Mouse (Mus musculus): ENCODE measurements around the gene Mrpl58. TPM values are rescaled to one million over a fixed set of nuclear protein-coding genes. Genes with fewer than 3 reads are reported as not detected.
"Not testable (repeated sequence)": the region's sequence is repeated elsewhere in the genome, so short reads cannot be mapped to it uniquely, and the experiment has no call there.

The Mrpl58 gene
- polyA plus RNA-seq, 1 experiment from 2014 or later, result 204 TPM

DNA sequence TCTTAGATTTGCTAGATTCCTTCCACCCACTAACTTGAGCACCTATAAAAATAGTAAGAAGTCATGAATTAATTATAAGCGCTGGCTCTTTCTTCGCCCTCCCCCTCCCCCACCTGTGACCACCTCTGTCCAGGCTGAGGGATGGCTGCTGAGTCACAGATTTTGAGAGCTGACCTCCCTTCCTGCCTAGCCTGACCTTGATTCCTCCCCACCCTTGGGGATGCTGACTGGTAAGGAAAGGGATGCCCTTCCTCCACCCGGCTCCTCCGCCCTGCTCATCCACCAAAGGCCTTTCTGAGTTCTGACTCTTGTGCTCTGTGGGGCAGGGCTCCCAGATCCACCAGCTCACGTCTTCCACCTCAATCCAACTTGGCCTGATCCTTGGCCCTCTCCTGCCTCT is 19.0 kb upstream of the Mrpl58 start:
- 0 out of 2 replicates have a peak, but pooled peaks have one; percentile 16 for ATAC-seq (replicated peaks; ENCODE audit: low FRiP score)
- Histone ChIP-seq H3K27me3 (no peaks in the 10 kb centered on the region), H3K4me3 (replicated peaks) (no peak overlapping the region), H3K36me3 (no peaks in the 10 kb centered on the region), H3K4me2 (peak overlapping the region; percentile 88; the same call in 1 of the 2 replicates), H3K4me1 (peaks cover 46% of the 10 kb centered on the region), H3K27ac (peak overlapping the region; percentile 55; the same call in 1 of the 2 replicates), H3K9ac (no peak overlapping the region), H3K9me3 (replicated peaks) (no peaks in the 10 kb centered on the region)
- WGBS, result 52% methylated on average over 5 of the region's 5 CpGs

DNA sequence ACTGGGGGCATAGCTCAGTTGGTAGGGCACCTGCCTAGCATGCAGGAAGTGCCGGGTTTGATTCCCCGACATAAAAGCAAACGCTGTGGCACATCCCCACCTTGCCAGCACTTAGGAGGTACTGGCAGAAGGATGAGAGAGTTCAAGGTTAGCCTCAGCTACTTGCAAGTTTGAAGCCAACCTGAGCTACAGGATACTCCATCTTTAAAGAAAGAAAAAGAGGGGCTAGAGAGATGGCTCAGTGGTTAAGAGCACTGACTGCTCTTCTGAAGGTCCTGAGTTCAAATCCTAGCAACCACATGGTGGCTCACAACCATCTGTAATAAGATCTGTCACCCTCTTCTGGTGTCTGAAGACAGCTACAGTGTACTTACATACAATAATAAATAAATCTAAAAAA is 16.7 kb upstream of the Mrpl58 start:
- not testable (repeated sequence) for ATAC-seq (replicated peaks; ENCODE audit: low FRiP score)

DNA sequence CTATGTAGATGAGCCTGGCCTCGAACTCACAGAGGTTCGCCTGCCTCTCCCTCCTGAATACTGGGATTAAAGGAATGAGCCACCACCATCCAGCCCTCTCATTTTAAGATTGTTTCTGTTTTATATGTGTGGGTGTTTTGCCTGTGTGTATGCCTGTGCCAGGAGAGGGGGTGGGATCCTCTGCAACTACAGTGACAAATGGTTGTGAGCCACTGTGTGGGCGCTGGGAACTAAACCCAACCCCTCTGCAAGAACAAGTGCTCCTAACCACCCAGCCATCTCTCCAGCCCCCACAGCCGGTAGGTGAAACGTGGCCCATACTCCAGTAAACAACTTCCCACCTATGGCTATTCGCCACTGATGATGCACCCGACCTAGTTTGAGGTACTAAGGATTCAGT is 12.2 kb upstream of the Mrpl58 start:
- 85% methylated on average over 7 of the region's 7 CpGs for WGBS
- Histone ChIP-seq H3K36me3 (peaks cover 57% of the 10 kb centered on the region), H3K9me3 (replicated peaks) (no peaks in the 10 kb centered on the region), H3K4me1 (no peaks in the 10 kb centered on the region), H3K9ac (no peak overlapping the region), H3K4me3 (replicated peaks) (no peak overlapping the region), H3K4me2 (no peak overlapping the region), H3K27ac (no peak overlapping the region), H3K27me3 (no peaks in the 10 kb centered on the region)
- no peak for ATAC-seq (replicated peaks; ENCODE audit: low FRiP score)

More for the DNA sequence above, 16.7 kb upstream of the Mrpl58 start:
- 86% methylated on average over 3 of the region's 3 CpGs for WGBS
- not testable (repeated sequence) for H3K9me3 ChIP-seq (replicated peaks); H3K4me3 ChIP-seq (replicated peaks); H3K27ac ChIP-seq; H3K27me3 ChIP-seq; H3K9ac ChIP-seq; H3K4me2 ChIP-seq
- Histone ChIP-seq H3K36me3 (peaks cover 15% of the 10 kb centered on the region), H3K4me1 (peaks cover 39% of the 10 kb centered on the region)

DNA sequence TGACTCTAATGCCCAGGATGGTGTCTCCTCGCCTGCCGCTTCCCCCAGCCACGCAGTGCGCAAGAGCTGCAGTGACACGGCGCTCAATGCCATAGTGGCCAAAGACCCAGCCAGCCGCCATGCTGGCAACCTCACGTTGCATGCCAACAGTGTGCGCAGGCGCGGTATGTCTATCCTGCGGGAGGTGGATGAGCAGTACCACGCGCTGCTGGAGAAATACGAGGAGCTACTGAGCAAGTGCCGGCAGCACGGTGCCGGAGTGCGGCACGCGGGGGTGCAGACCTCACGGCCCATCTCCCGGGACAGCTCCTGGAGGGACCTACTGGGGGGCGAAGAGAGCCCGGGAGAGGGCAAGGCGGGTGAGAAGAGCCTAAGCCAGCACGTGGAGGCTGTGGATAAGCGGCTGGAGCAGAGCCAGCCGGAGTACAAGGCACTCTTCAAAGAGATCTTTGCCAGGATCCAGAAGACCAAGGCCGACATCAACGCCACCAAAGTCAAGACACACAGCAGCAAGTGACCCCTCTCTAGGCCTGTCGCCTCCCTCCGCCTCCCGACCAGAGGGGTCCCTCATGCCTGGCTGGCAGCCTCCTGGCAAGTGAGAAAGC is 9.7 kb upstream of the Mrpl58 start:
- Histone ChIP-seq H3K27me3 (no peaks in the 10 kb centered on the region), H3K4me2 (peak overlapping the region; percentile 45), H3K9me3 (replicated peaks) (no peaks in the 10 kb centered on the region), H3K9ac (no peak overlapping the region), H3K4me1 (no peaks in the 10 kb centered on the region), H3K4me3 (replicated peaks) (peak overlapping the region; percentile 16), H3K27ac (no peak overlapping the region), H3K36me3 (peaks cover 57% of the 10 kb centered on the region)
- no peak for ATAC-seq (replicated peaks; ENCODE audit: low FRiP score)
- 63% methylated on average over 34 of the region's 34 CpGs for WGBS

DNA sequence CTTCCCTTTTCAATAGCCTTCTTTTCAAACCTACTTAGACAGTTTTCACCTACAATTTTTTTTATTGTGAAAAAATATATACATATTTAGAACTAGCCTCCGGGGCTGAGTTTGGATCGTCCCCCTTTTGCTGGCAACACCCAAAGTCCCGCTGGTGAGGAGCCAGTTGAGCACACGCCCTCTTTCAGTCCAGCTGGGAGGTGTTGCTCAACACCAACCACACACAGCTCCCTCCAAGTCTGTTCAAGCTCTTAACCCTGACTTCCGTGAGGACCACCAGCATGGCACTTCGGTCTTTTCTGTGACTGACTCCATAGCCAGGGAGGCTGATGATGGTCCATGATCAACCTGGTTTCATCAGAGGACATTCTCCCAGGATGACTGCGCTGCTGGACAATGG is 5.5 kb upstream of the Mrpl58 start:
- Histone ChIP-seq H3K9me3 (replicated peaks) (no peaks in the 10 kb centered on the region), H3K27me3 (no peaks in the 10 kb centered on the region), H3K4me2 (no peak overlapping the region), H3K4me3 (replicated peaks) (no peak overlapping the region), H3K27ac (no peak overlapping the region), H3K36me3 (peaks cover 30% of the 10 kb centered on the region), H3K9ac (no peak overlapping the region), H3K4me1 (peaks cover 1% of the 10 kb centered on the region; the same call in 1 of the 2 replicates)
- 82% methylated on average over 7 of the region's 7 CpGs for WGBS
- no peak for ATAC-seq (replicated peaks; ENCODE audit: low FRiP score)

DNA sequence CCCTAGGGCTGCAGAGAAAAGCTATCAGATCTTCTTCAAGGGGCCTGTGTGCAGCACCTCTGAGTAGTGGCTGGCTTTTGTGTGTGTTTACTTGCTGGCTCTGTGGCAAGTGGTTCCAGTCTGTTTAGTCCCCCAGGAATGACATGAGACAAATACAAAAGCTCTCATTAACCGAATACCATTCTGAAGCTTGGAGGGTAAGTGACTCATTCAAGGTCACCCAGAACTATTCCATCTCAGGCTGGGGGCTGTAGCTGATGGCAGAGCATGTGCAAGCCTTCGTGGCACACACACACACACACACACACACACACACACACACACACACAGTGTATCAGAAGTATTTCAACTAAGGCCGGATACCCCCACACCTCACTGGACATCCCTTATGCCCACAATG is 3.4 kb upstream of the Mrpl58 start:
- Histone ChIP-seq H3K36me3 (peaks cover 10% of the 10 kb centered on the region; the same call in 1 of the 2 replicates), H3K9me3 (replicated peaks) (no peaks in the 10 kb centered on the region), H3K4me3 (replicated peaks) (no peak overlapping the region), H3K4me1 (peaks cover 15% of the 10 kb centered on the region), H3K27me3 (no peaks in the 10 kb centered on the region), H3K4me2 (no peak overlapping the region), H3K9ac (no peak overlapping the region), H3K27ac (no peak overlapping the region)
- no peak for ATAC-seq (replicated peaks; ENCODE audit: low FRiP score)
- WGBS, result 70% methylated on average over 3 of the region's 3 CpGs

DNA sequence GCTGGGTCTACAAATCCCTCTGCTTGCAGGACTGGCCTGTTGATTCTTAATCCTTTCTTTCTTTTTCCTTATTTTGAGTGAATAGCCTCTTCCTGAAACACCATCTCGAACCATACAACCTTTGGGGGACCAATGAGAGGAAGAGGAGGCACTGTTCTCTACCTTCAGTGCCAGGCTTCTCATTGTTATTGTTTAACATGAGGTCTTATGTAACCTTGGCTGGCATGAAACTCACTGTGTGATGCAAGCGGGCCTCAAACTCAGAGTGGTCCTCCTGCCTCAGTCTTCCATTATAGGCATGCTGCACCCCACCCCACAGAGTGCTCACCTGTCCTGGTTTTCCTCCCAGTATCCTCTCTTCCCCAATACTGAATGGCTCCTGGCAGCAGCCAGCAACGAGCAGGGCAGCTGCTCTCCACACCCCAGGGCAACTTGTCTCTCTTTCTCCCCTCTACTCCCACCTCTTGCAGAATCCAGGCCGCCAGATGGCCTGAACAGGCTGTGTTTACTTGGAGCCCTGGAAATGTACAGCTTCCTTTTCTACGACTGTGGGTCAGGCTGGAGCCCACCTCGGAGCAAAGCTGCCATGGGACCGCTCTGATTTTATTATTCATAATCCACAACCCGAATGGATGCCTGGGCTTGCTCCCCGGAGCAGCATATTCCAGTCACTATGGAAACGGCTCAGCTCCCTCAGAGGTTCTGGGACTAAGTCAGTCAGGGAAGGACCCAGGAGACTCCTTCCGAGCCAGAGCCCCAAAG is 2.7 kb upstream of the Mrpl58 start:
- Histone ChIP-seq H3K9ac (no peak overlapping the region), H3K36me3 (peaks cover 4% of the 10 kb centered on the region; the same call in 1 of the 2 replicates), H3K9me3 (replicated peaks) (no peaks in the 10 kb centered on the region), H3K4me1 (peaks cover 15% of the 10 kb centered on the region), H3K27ac (no peak overlapping the region), H3K4me3 (replicated peaks) (no peak overlapping the region), H3K27me3 (no peaks in the 10 kb centered on the region), H3K4me2 (no peak overlapping the region)
- no peak for ATAC-seq (replicated peaks; ENCODE audit: low FRiP score)
- WGBS, result 45% methylated on average over 11 of the region's 11 CpGs

DNA sequence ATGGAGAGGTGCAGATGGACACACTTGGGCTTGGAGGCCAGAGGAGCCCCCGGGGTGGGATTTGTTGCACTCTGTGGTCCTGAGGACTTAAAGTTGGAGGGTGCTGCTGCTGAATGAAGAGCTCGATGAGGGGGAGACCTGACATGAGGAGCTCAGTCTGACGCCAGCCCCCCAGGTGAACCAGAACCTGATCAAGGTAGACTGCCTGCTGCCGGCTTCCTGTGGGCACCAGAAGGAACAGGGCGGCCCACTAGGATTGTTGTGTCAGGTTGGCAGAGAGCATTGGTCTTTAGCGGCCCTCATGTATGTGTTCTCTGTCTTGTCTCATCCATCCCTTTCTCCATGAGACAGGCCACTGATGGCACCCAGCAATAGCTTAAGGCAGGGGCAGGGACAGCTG is 2.2 kb downstream of the Mrpl58 start:
- peaks cover 49% of the 10 kb centered on the region for H3K36me3 ChIP-seq
- H3K4me2 ChIP-seq, result no peak overlapping the region
- no peak overlapping the region for H3K4me3 ChIP-seq (replicated peaks)
- H3K9ac ChIP-seq, result no peak overlapping the region
- H3K27ac ChIP-seq, result no peak overlapping the region
- no peak for ATAC-seq (replicated peaks; ENCODE audit: low FRiP score)
- 94% methylated on average over 6 of the region's 6 CpGs for WGBS
- no peaks in the 10 kb centered on the region for H3K9me3 ChIP-seq (replicated peaks)
- no peaks in the 10 kb centered on the region for H3K27me3 ChIP-seq
- peaks cover 15% of the 10 kb centered on the region for H3K4me1 ChIP-seq

DNA sequence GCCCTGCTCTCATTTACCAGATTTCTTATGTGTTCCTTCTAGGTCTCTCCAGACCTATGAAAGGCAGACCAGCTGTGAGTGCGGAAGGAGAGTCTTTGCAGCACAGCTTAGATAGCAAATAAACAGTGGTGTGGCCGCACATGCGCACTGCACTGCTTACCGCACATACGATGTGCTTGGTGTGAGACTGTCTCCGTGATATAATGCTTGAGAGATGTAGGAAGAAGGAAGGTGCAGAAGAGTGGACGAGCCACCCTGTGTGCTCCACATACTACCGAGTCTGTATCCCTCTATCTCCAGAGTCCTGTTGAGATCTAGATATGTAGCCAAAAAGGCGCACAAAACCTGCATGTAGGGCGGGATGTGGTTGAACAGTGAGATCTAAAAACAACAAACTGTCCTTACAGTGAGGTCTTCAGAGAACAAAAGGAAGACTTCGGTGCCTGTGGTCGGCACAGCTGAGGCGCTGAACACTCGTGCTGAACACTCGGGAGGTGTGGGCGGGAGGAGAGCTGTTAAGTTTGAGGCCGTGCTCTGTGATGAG is 3.4 kb downstream of the Mrpl58 start:
- Histone ChIP-seq H3K9ac (no peak overlapping the region), H3K4me1 (peaks cover 27% of the 10 kb centered on the region), H3K4me2 (no peak overlapping the region), H3K9me3 (replicated peaks) (no peaks in the 10 kb centered on the region), H3K4me3 (replicated peaks) (no peak overlapping the region), H3K27ac (no peak overlapping the region), H3K36me3 (peaks cover 56% of the 10 kb centered on the region), H3K27me3 (no peaks in the 10 kb centered on the region)
- WGBS, result 94% methylated on average over 17 of the region's 17 CpGs
- no peak for ATAC-seq (replicated peaks; ENCODE audit: low FRiP score)

DNA sequence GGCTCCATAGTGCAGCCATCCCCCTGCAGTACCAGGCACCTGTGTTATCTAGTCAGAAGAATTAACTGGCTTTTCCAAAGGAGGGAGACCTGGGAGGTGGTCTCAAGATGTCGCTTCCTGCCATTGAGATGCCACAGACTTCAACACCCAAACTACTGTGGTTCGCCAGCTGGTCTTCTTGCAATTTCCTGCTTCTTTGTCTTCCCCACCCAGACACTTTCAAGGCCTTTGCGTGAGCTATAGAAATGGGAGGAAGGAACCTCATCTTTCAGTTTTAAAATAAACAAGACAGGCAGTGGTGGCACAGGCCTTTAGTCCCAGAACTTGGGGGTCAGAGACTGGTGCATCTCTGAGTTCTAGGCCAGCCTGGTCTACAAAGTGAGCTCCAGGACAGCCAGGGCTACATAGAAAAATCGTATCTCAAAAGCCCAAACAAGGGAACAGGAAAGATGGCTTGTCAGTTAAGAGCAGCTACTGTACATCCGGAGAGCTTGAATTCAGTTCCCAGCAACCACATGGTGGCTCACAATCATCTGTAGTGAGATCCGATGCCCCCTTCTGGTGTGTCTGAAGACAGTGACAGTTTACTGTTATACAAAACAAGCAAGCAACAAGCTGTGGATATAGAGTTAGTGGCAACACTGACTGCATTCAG is 4.8 kb downstream of the Mrpl58 start:
- no peak for ATAC-seq (replicated peaks; ENCODE audit: low FRiP score)
- H3K27ac ChIP-seq, result peak overlapping the region; percentile 45
- H3K27me3 ChIP-seq, result no peaks in the 10 kb centered on the region
- H3K36me3 ChIP-seq, result peaks cover 56% of the 10 kb centered on the region
- H3K4me3 ChIP-seq (replicated peaks), result no peak overlapping the region
- WGBS, result 83% methylated on average over 6 of the region's 6 CpGs
- H3K9ac ChIP-seq, result no peak overlapping the region
- H3K4me2 ChIP-seq, result no peak overlapping the region
- H3K4me1 ChIP-seq, result peaks cover 29% of the 10 kb centered on the region
- no peaks in the 10 kb centered on the region for H3K9me3 ChIP-seq (replicated peaks)

DNA sequence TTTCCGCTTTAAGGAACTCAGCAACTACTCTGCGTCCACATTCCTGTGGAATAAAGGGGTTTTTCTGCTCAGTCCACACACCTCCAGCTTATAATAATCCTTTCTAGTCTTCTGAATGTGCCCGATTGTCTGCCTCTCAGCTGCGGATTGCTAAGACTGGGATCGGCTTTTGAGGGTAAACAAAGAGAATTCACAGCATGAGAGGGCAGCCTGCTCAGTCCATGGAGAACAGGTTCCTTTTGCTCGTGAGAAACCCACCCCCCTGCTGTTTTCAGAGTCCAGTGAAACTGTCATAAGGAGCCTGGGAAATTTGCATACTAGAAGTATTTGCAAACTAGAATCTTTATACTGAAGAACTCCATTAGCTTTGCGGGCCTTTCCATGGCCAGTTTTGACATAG is 6.0 kb downstream of the Mrpl58 start:
- no peak overlapping the region for H3K27ac ChIP-seq
- H3K36me3 ChIP-seq, result peaks cover 56% of the 10 kb centered on the region
- peaks cover 27% of the 10 kb centered on the region for H3K4me1 ChIP-seq
- H3K9ac ChIP-seq, result no peak overlapping the region
- no peak overlapping the region for H3K4me2 ChIP-seq
- no peaks in the 10 kb centered on the region for H3K9me3 ChIP-seq (replicated peaks)
- H3K27me3 ChIP-seq, result no peaks in the 10 kb centered on the region
- no peak overlapping the region for H3K4me3 ChIP-seq (replicated peaks)
- WGBS, result 88% methylated on average over 7 of the region's 7 CpGs
- ATAC-seq (replicated peaks; ENCODE audit: low FRiP score), result no peak
